Mouse (Mus musculus): ENCODE results near the gene Mapk1ip1l. TPM values are rescaled to one million over a fixed set of nuclear protein-coding genes. Genes with fewer than 3 reads are reported as not detected.
A peak's percentile ranks its signal among the peaks of the same experiment; 100 is the strongest.

The Mapk1ip1l gene
- polyA plus RNA-seq, 1 experiment from 2014 or later = 57.9 TPM

GRCm38 (mm10) chr14:47276637-47277393, 21.3 kb upstream of the Mapk1ip1l start, which contains the start of the genes Wdhd1 and Socs4:
Gene Wdhd1 (minus strand): TSS chr14:47276857.
Gene Socs4 (plus strand): TSS chr14:47276931.
- 0% methylated on average over 77 of the region's 77 CpGs for WGBS
- H3K4me1 ChIP-seq (ENCODE audit: control insufficient read depth, insufficient read depth, low read length) = peaks cover 5% of the 10 kb centered on the region
- peak; percentile 98 for ATAC-seq
- H3K4me3 ChIP-seq (ENCODE audit: low read length) = peak within 1 kb of the TSS; percentile 92
- no peaks in the 10 kb centered on the region for H3K36me3 ChIP-seq (ENCODE audit: control insufficient read depth, insufficient read depth, low read length)
- H3K4me2 ChIP-seq (ENCODE audit: low read depth, low read length) = peak within 1 kb of the TSS; percentile 77
- H3K27me3 ChIP-seq (replicated peaks; ENCODE audit: control insufficient read depth, insufficient read depth, low read length) = no peaks in the 10 kb centered on the region
- peak within 1 kb of the TSS; percentile 98 for H3K27ac ChIP-seq (ENCODE audit: low read length)
- H3K9me3 ChIP-seq (ENCODE audit: control insufficient read depth, low read length) = no peaks in the 10 kb centered on the region
- H3K9ac ChIP-seq (ENCODE audit: low read depth, low read length) = peak within 1 kb of the TSS; percentile 92

DNA sequence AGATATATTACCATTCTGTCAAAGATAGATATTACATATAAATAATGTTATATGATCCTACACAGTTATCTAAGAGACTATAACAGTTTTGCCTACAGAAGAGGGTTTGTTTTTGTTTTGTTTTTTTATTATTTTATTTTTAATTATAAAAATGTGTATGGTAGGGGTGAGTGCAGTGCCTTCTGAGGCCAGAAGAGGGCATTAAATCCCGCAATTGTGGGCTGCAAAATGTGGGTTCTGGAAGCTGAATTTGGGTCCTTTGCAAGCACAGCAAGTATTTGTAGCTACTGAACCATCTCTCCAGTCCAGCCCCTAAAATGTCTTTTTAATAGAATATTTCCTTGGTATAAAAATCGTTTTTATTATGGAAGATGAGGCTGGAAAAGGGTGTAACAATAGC, 19.0 kb upstream of the Mapk1ip1l start:
- Histone ChIP-seq H3K27ac (ENCODE audit: low read length) (no peak overlapping the region), H3K9ac (ENCODE audit: low read depth, low read length) (no peak overlapping the region), H3K9me3 (ENCODE audit: control insufficient read depth, low read length) (no peaks in the 10 kb centered on the region), H3K4me1 (ENCODE audit: control insufficient read depth, insufficient read depth, low read length) (peaks cover 5% of the 10 kb centered on the region), H3K36me3 (ENCODE audit: control insufficient read depth, insufficient read depth, low read length) (no peaks in the 10 kb centered on the region), H3K4me3 (ENCODE audit: low read length) (no peak overlapping the region), H3K4me2 (ENCODE audit: low read depth, low read length) (no peak overlapping the region), H3K27me3 (replicated peaks; ENCODE audit: control insufficient read depth, insufficient read depth, low read length) (no peaks in the 10 kb centered on the region)
- WGBS = 79% methylated on average over 2 of the region's 2 CpGs
- ATAC-seq = no peak

- no peak overlapping the region for H3K27ac ChIP-seq (ENCODE audit: low read length)
- H3K9ac ChIP-seq (ENCODE audit: low read depth, low read length) = no peak overlapping the region
- 0 out of 2 replicates have a peak, but pooled peaks cover 4% of the 10 kb centered on the region for H3K4me1 ChIP-seq (ENCODE audit: control insufficient read depth, insufficient read depth, low read length)
- H3K36me3 ChIP-seq (ENCODE audit: control insufficient read depth, insufficient read depth, low read length) = no peaks in the 10 kb centered on the region
- no peaks in the 10 kb centered on the region for H3K27me3 ChIP-seq (replicated peaks; ENCODE audit: control insufficient read depth, insufficient read depth, low read length)
- no peaks in the 10 kb centered on the region for H3K9me3 ChIP-seq (ENCODE audit: control insufficient read depth, low read length)
- WGBS = 89% methylated on average over 4 of the region's 4 CpGs
- no peak for ATAC-seq
- H3K4me3 ChIP-seq (ENCODE audit: low read length) = no peak overlapping the region
- H3K4me2 ChIP-seq (ENCODE audit: low read depth, low read length) = no peak overlapping the region
These were observed 16.5 kb upstream of the Mapk1ip1l start for GRCm38 (mm10) chr14:47281535-47281934.

DNA sequence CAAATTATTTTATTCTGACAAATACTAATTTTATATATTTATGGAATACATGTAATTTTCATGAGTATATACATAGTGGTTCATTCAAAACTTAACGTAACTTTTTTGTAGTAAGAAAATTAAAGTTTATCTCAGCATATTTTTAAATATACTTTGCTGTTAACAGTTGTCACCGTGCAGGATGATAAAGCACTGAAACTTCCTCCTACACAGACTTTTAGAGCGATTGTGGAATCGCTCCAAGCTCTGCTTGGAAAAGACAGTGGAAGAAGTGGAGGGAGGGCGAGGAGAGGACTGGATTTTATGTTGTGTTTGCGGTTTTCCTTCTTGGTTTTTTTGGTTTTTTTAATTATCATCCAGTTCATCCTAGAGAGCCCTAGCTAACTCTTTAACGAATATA, 14.5 kb upstream of the Mapk1ip1l start:
- H3K4me3 ChIP-seq (ENCODE audit: low read length) = no peak overlapping the region
- H3K9ac ChIP-seq (ENCODE audit: low read depth, low read length) = no peak overlapping the region
- H3K9me3 ChIP-seq (ENCODE audit: control insufficient read depth, low read length) = no peaks in the 10 kb centered on the region
- no peak for ATAC-seq
- no peak overlapping the region for H3K4me2 ChIP-seq (ENCODE audit: low read depth, low read length)
- H3K4me1 ChIP-seq (ENCODE audit: control insufficient read depth, insufficient read depth, low read length) = 0 out of 2 replicates have a peak, but pooled peaks cover 4% of the 10 kb centered on the region
- no peak overlapping the region for H3K27ac ChIP-seq (ENCODE audit: low read length)
- H3K27me3 ChIP-seq (replicated peaks; ENCODE audit: control insufficient read depth, insufficient read depth, low read length) = no peaks in the 10 kb centered on the region
- no peaks in the 10 kb centered on the region for H3K36me3 ChIP-seq (ENCODE audit: control insufficient read depth, insufficient read depth, low read length)
- WGBS = 60% methylated on average over 7 of the region's 7 CpGs

DNA sequence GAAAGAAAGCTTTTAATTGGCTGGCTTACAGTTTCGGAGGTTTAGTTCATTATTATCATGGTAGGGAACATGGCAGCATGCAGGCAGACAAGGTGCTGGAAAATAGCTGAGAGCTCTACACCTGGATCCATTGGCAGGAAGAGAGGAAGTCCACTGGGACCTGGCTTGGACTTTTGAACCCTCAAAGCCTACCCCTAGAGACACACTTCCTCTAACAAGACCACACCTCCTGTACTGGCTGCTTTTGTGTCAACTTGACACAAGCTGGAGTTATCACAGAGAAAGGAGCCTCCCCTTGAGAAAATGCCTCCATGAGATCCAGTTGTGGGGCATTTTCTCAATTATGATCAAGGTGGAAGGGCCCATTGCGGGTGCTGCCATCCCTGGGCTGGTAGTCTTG, 12.8 kb upstream of the Mapk1ip1l start:
- peaks cover 7% of the 10 kb centered on the region; the same call in 1 of the 2 replicates for H3K36me3 ChIP-seq (ENCODE audit: control insufficient read depth, insufficient read depth, low read length)
- no peaks in the 10 kb centered on the region for H3K9me3 ChIP-seq (ENCODE audit: control insufficient read depth, low read length)
- H3K4me3 ChIP-seq (ENCODE audit: low read length) = no peak overlapping the region
- WGBS = 97% methylated on average over 2 of the region's 2 CpGs
- 0 out of 2 replicates have a peak, but pooled peaks cover 4% of the 10 kb centered on the region for H3K4me1 ChIP-seq (ENCODE audit: control insufficient read depth, insufficient read depth, low read length)
- ATAC-seq = peak; percentile 83
- no peak overlapping the region for H3K27ac ChIP-seq (ENCODE audit: low read length)
- H3K9ac ChIP-seq (ENCODE audit: low read depth, low read length) = no peak overlapping the region
- H3K4me2 ChIP-seq (ENCODE audit: low read depth, low read length) = no peak overlapping the region
- no peaks in the 10 kb centered on the region for H3K27me3 ChIP-seq (replicated peaks; ENCODE audit: control insufficient read depth, insufficient read depth, low read length)

DNA sequence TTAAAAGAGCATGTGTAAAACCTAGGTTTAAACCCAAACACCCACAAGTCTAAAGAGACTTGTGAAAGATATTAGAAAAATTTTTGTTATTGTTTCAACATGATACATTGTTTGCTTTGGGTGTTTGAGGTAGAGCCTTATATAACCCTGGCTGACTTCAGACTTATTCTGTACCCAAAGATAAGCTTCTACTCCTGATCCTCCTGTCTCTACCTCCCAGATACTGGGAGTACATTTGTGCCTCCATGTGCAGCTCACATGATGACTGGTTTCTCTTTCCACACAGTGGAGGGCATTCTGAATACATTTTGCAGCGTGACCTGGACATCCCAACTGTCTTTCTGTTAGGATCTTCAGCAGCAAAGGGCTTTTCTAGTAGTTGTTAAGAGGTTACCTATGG, 11.9 kb upstream of the Mapk1ip1l start:
- H3K9me3 ChIP-seq (ENCODE audit: control insufficient read depth, low read length) = no peaks in the 10 kb centered on the region
- H3K9ac ChIP-seq (ENCODE audit: low read depth, low read length) = no peak overlapping the region
- no peak overlapping the region for H3K4me3 ChIP-seq (ENCODE audit: low read length)
- no peak overlapping the region for H3K4me2 ChIP-seq (ENCODE audit: low read depth, low read length)
- H3K36me3 ChIP-seq (ENCODE audit: control insufficient read depth, insufficient read depth, low read length) = peaks cover 10% of the 10 kb centered on the region; the same call in 1 of the 2 replicates
- no peak overlapping the region for H3K27ac ChIP-seq (ENCODE audit: low read length)
- ATAC-seq = no peak
- H3K4me1 ChIP-seq (ENCODE audit: control insufficient read depth, insufficient read depth, low read length) = 0 out of 2 replicates have a peak, but pooled peaks cover 4% of the 10 kb centered on the region
- 86% methylated on average over 1 of the region's 1 CpGs for WGBS
- no peaks in the 10 kb centered on the region for H3K27me3 ChIP-seq (replicated peaks; ENCODE audit: control insufficient read depth, insufficient read depth, low read length)

GRCm38 (mm10) chr14:47287021-47287420, 11.0 kb upstream of the Mapk1ip1l start:
- no peak for ATAC-seq
- H3K9ac ChIP-seq (ENCODE audit: low read depth, low read length) = no peak overlapping the region
- H3K4me2 ChIP-seq (ENCODE audit: low read depth, low read length) = no peak overlapping the region
- H3K36me3 ChIP-seq (ENCODE audit: control insufficient read depth, insufficient read depth, low read length) = peaks cover 10% of the 10 kb centered on the region; the same call in 1 of the 2 replicates
- no peaks in the 10 kb centered on the region for H3K9me3 ChIP-seq (ENCODE audit: control insufficient read depth, low read length)
- 0 out of 2 replicates have a peak, but pooled peaks cover 4% of the 10 kb centered on the region for H3K4me1 ChIP-seq (ENCODE audit: control insufficient read depth, insufficient read depth, low read length)
- H3K27me3 ChIP-seq (replicated peaks; ENCODE audit: control insufficient read depth, insufficient read depth, low read length) = no peaks in the 10 kb centered on the region
- WGBS = 82% methylated on average over 5 of the region's 5 CpGs
- H3K27ac ChIP-seq (ENCODE audit: low read length) = no peak overlapping the region
- H3K4me3 ChIP-seq (ENCODE audit: low read length) = no peak overlapping the region

GRCm38 (mm10) chr14:47291772-47292171, 6.3 kb upstream of the Mapk1ip1l start:
- 0 out of 2 replicates have a peak, but pooled peaks cover 2% of the 10 kb centered on the region for H3K4me1 ChIP-seq (ENCODE audit: control insufficient read depth, insufficient read depth, low read length)
- H3K9me3 ChIP-seq (ENCODE audit: control insufficient read depth, low read length) = no peaks in the 10 kb centered on the region
- 74% methylated on average over 1 of the region's 1 CpGs for WGBS
- no peak overlapping the region for H3K27ac ChIP-seq (ENCODE audit: low read length)
- no peak overlapping the region for H3K9ac ChIP-seq (ENCODE audit: low read depth, low read length)
- H3K4me3 ChIP-seq (ENCODE audit: low read length) = no peak overlapping the region
- ATAC-seq = no peak
- no peaks in the 10 kb centered on the region for H3K27me3 ChIP-seq (replicated peaks; ENCODE audit: control insufficient read depth, insufficient read depth, low read length)
- peaks cover 10% of the 10 kb centered on the region; the same call in 1 of the 2 replicates for H3K36me3 ChIP-seq (ENCODE audit: control insufficient read depth, insufficient read depth, low read length)
- no peak overlapping the region for H3K4me2 ChIP-seq (ENCODE audit: low read depth, low read length)

DNA sequence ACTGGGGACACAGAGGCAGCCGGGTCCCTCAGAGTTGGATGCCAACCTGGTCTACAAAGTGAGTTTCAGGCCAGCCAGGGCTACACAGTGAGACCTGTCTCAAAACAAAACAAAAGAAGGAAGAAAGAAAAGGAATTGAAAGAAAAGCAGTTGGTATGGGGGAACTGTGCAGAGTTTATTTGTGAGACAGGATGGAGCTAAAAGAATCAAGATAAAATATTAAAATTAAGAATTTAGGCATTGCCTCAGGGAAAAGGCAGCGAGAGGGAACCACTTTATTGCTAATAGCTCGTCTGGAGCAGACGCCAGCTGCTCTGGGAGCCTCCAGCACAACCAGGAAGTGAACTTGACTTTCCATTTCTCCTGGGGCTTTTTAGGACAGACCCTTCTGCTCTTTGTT, 3.9 kb upstream of the Mapk1ip1l start:
- Histone ChIP-seq H3K27ac (ENCODE audit: low read length) (0 out of 2 replicates have a peak overlapping the region, but pooled peaks have one; percentile 23), H3K9ac (ENCODE audit: low read depth, low read length) (0 out of 2 replicates have a peak overlapping the region, but pooled peaks have one; percentile 36), H3K4me3 (ENCODE audit: low read length) (no peak overlapping the region), H3K4me2 (ENCODE audit: low read depth, low read length) (no peak overlapping the region), H3K27me3 (replicated peaks; ENCODE audit: control insufficient read depth, insufficient read depth, low read length) (no peaks in the 10 kb centered on the region), H3K9me3 (ENCODE audit: control insufficient read depth, low read length) (no peaks in the 10 kb centered on the region), H3K36me3 (ENCODE audit: control insufficient read depth, insufficient read depth, low read length) (peaks cover 10% of the 10 kb centered on the region; the same call in 1 of the 2 replicates), H3K4me1 (ENCODE audit: control insufficient read depth, insufficient read depth, low read length) (0 out of 2 replicates have a peak, but pooled peaks cover 2% of the 10 kb centered on the region)
- no peak for ATAC-seq
- WGBS = 33% methylated on average over 4 of the region's 4 CpGs

Measured in intestine, embryonic 16.5 days (tissue).